ENCODE assay signal across 17 mouse cellular contexts in genomic region chr1:19056300-19056699, GRCm38 (mm10). TPM values are rescaled to one million over a fixed set of nuclear protein-coding genes. Genes with fewer than 3 reads are reported as not detected.
A peak's percentile ranks its signal among the peaks of the same experiment; 100 is the strongest.
DNase-seq lines count a peak whose midpoint lies in the region; ATAC-seq and TF ChIP-seq lines count a peak whose summit lies in the region.
"Had no signal": no experiment of that assay in that cellular context is flagged by ENCODE, and none has a peak within 500 bp of the region (broad histone marks: within the 10 kb centered on the region; RNA-seq: fewer than 3 reads in every experiment).

No protein-coding gene starts in this region.

- H3K4me3 ChIP-seq in forebrain, postnatal 0 days (ENCODE audit: low read depth, low read length), result no peak overlapping the region
- no peak overlapping the region for H3K4me3 ChIP-seq in forebrain, embryonic 16.5 days (replicated peaks; ENCODE audit: low read length)
- no peak overlapping the region for H3K4me3 ChIP-seq in neural tube, embryonic 11.5 days (ENCODE audit: low read depth, low read length)
- H3K4me3 ChIP-seq: embryonic facial prominence, embryonic 12.5 days; gastrocnemius, adult 2 months; intestine, embryonic 15.5 days had no signal

- TF ChIP-seq POLR2A in brain, embryonic 14.5 days (IDR thresholded peaks at IDR 0.05; ENCODE audit: borderline replicate concordance, extremely low read depth, insufficient read depth, insufficient read length, poor library complexity, severe bottlenecking), result no peak

- H3K36me3 ChIP-seq in forebrain, postnatal 0 days (ENCODE audit: insufficient read depth), result no peaks in the 10 kb centered on the region
- H3K36me3 ChIP-seq in forebrain, embryonic 16.5 days (ENCODE audit: control insufficient read depth, insufficient read depth), result no peaks in the 10 kb centered on the region
- no peaks in the 10 kb centered on the region for H3K36me3 ChIP-seq in neural tube, embryonic 11.5 days (ENCODE audit: control insufficient read depth, insufficient read depth, low read length)
- H3K36me3 ChIP-seq: embryonic facial prominence, embryonic 12.5 days; intestine, embryonic 15.5 days had no signal

- 14% methylated on average over 3 of the region's 3 CpGs for WGBS in forebrain, postnatal 0 days
- 11% methylated on average over 3 of the region's 3 CpGs for WGBS in forebrain, embryonic 16.5 days
- WGBS in neural tube, embryonic 11.5 days, result 21% methylated on average over 3 of the region's 3 CpGs

- no peak overlapping the region for H3K4me2 ChIP-seq in forebrain, postnatal 0 days (ENCODE audit: low read depth)
- H3K4me2 ChIP-seq in forebrain, embryonic 16.5 days (ENCODE audit: low read length), result no peak overlapping the region
- no peak overlapping the region for H3K4me2 ChIP-seq in neural tube, embryonic 11.5 days (ENCODE audit: low read depth)
- H3K4me2 ChIP-seq: embryonic facial prominence, embryonic 12.5 days; intestine, embryonic 15.5 days; liver, embryonic 11.5 days had no signal

- no peaks in the 10 kb centered on the region for H3K27me3 ChIP-seq in forebrain, postnatal 0 days (ENCODE audit: insufficient read depth, low read length)
- H3K27me3 ChIP-seq in forebrain, embryonic 16.5 days (replicated peaks; ENCODE audit: control insufficient read depth, insufficient read depth, low read length), result no peaks in the 10 kb centered on the region
- H3K27me3 ChIP-seq in neural tube, embryonic 11.5 days (ENCODE audit: control insufficient read depth, insufficient read depth, low read length), result no peaks in the 10 kb centered on the region
- H3K27me3 ChIP-seq: embryonic facial prominence, embryonic 12.5 days; intestine, embryonic 15.5 days had no signal

- H3K9me3 ChIP-seq in forebrain, postnatal 0 days (ENCODE audit: low read length), result no peaks in the 10 kb centered on the region
- H3K9me3 ChIP-seq in forebrain, embryonic 16.5 days (ENCODE audit: control insufficient read depth, low read length), result no peaks in the 10 kb centered on the region
- no peaks in the 10 kb centered on the region for H3K9me3 ChIP-seq in neural tube, embryonic 11.5 days (ENCODE audit: control insufficient read depth, low read length)
- H3K9me3 ChIP-seq: embryonic facial prominence, embryonic 12.5 days; intestine, embryonic 15.5 days had no signal

- TF ChIP-seq CTCF in forebrain, postnatal 0 days (IDR thresholded peaks at IDR 0.05; ENCODE audit: low read depth), result peak; percentile 50
- peak; percentile 68; the same call in 1 of the 2 replicates for TF ChIP-seq CTCF in brain, embryonic 14.5 days (IDR thresholded peaks at IDR 0.05; ENCODE audit: borderline replicate concordance, extremely low read depth, insufficient read depth, insufficient read length)

- no peaks in the 10 kb centered on the region for H3K4me1 ChIP-seq in forebrain, postnatal 0 days (ENCODE audit: insufficient read depth)
- no peaks in the 10 kb centered on the region for H3K4me1 ChIP-seq in forebrain, embryonic 16.5 days (replicated peaks; ENCODE audit: control insufficient read depth, insufficient read depth, low read length)
- no peaks in the 10 kb centered on the region for H3K4me1 ChIP-seq in neural tube, embryonic 11.5 days (ENCODE audit: control insufficient read depth, insufficient read depth, low read length)
- H3K4me1 ChIP-seq: embryonic facial prominence, embryonic 12.5 days; intestine, embryonic 15.5 days had no signal

- peak; percentile 40 for DNase-seq in forebrain, postnatal 0 days
- DNase-seq in neural tube, embryonic 11.5 days (ENCODE audit: low spot score), result peak; percentile 16
- no peak for DNase-seq in neural tube, embryonic 10.5 days (ENCODE audit: extremely low spot score, low spot score)
- DNase-seq in brain, embryonic 14.5 days (ENCODE audit: low read depth), result peak; percentile 58
- DNase-seq in retina, postnatal 7 days (ENCODE audit: low read depth, low spot score), result peak; percentile 13
- no peak for DNase-seq in urinary bladder, adult 18-20 months (ENCODE audit: low spot score in 2 of 2)
- DNase-seq: adrenal gland, postnatal 36 days; gastrocnemius, adult 2 months; layer of hippocampus, adult 9-11 months had no signal

- peak; percentile 32; the same call in 1 of the 2 replicates for ATAC-seq in forebrain, postnatal 0 days
- no peak for ATAC-seq in forebrain, embryonic 16.5 days
- ATAC-seq in neural tube, embryonic 11.5 days (ENCODE audit: insufficient read depth, low FRiP score, low TSS enrichment), result no peak
- no peak for ATAC-seq in activated CD4-positive, CD25-positive, alpha-beta regulatory T cell, adult 4 months
- ATAC-seq: intestine, embryonic 15.5 days had no signal

- no peak overlapping the region for H3K9ac ChIP-seq in forebrain, postnatal 0 days
- no peak overlapping the region for H3K9ac ChIP-seq in forebrain, embryonic 16.5 days (replicated peaks; ENCODE audit: low read depth, low read length)
- H3K9ac ChIP-seq in neural tube, embryonic 11.5 days (ENCODE audit: low read length), result no peak overlapping the region
- H3K9ac ChIP-seq: embryonic facial prominence, embryonic 12.5 days; intestine, embryonic 15.5 days had no signal

- no peak overlapping the region for H3K27ac ChIP-seq in forebrain, postnatal 0 days (ENCODE audit: low read depth, low read length)
- H3K27ac ChIP-seq in forebrain, embryonic 16.5 days (ENCODE audit: low read length), result no peak overlapping the region
- no peak overlapping the region for H3K27ac ChIP-seq in neural tube, embryonic 11.5 days (ENCODE audit: low read depth, low read length)
- H3K27ac ChIP-seq: embryonic facial prominence, embryonic 12.5 days; gastrocnemius, adult 2 months; intestine, embryonic 15.5 days had no signal

RNA-seq across cellular contexts. Expression of gene Tfap2d, which starts 46.5 kb away (rescaled TPM):
- total RNA-seq in forebrain, postnatal 0 days (2014; rRNA removed), result 8.2 and 9.4 TPM in 2 replicates
- polyA plus RNA-seq in forebrain, postnatal 0 days (2015; fragmentation: Nextera tagmentation; extraction: Ambion mirVana), result 6.5 and 7.1 TPM in 2 replicates
- 7.1 and 11.1 TPM in 2 replicates for polyA plus RNA-seq in forebrain, embryonic 16.5 days (2015; fragmentation: Nextera tagmentation; extraction: Ambion mirVana)
- 0.34 TPM in 1 of 2 replicates, not detected in the other for polyA plus RNA-seq in neural tube, embryonic 11.5 days (2014; fragmentation: Nextera tagmentation; extraction: Ambion mirVana)
- 17.1 and 21.2 TPM in 2 replicates for polyA plus RNA-seq in brain, embryonic 14.5 days (2012; rRNA removed)
- polyA plus RNA-seq in activated CD4-positive, CD25-positive, alpha-beta regulatory T cell, adult 4 months (2017; shearing (Covaris generic)), result not detected
- total RNA-seq: adrenal gland, postnatal 36 days; gastrocnemius, adult 2 months; megakaryocyte progenitor cell, adult 5-6 weeks had no signal
- polyA plus RNA-seq: heart, embryonic 14.5 days; intestine, embryonic 15.5 days; liver, embryonic 11.5 days; stomach, embryonic 16.5 days had no signal

Comparison
In these comparisons a context has a peak if more than half of its experiments do, and no peak if none do; other contexts are left out.
1. DNase-seq: peak in forebrain, postnatal 0 days (single experiment), neural tube, embryonic 11.5 days (single experiment), brain, embryonic 14.5 days (single experiment) and retina, postnatal 7 days (single experiment); none in neural tube, embryonic 10.5 days (single experiment) and urinary bladder, adult 18-20 months (0 of 2).